Mouse (Mus musculus) lung, embryonic 16.5 days (tissue): ENCODE measurements at regions not wholly inside any gene's neighbourhood (a gene's known extent, or its start where the extent isn't known, plus 50 kb on each side); places are given as distances from the start of the nearest gene placed in this dataset.
A peak's percentile ranks its signal among the peaks of the same experiment; 100 is the strongest.

ENCODE experiments used
- ATAC-seq: fragments of 200-750 bp; cut with Nextera tagmentation; 2 replicates; pipeline ENCODE4 v1.8.0; 2017; ENCODE audit warnings: low read depth, mild to moderate bottlenecking, moderate library complexity
- H3K27ac ChIP-seq: fragments of 300-500 bp; sonication (generic); 2 replicates; pipeline ENCODE4 v1.5.1; 2014; ENCODE audit warnings: mild to moderate bottlenecking, control low read depth, low read length
- H3K27me3 ChIP-seq: fragments of 300-500 bp; sonication (generic); 2 replicates; pipeline ENCODE4 v1.6.1; 2014; ENCODE audit warnings: low read depth, low read length, mixed read lengths; ENCODE audit not compliant: control insufficient read depth, insufficient read depth
- H3K36me3 ChIP-seq: fragments of 300-500 bp; sonication (generic); 2 replicates; pipeline ENCODE4 v1.6.1; 2014; ENCODE audit warnings: low read length; ENCODE audit not compliant: control insufficient read depth, insufficient read depth
- H3K4me1 ChIP-seq: fragments of 300-500 bp; sonication (generic); replicated peaks from 2 replicates; pipeline ENCODE4 v1.6.1; 2014; ENCODE audit warnings: low read length, mixed read lengths; ENCODE audit not compliant: control insufficient read depth, insufficient read depth
- H3K4me2 ChIP-seq: fragments of 300-500 bp; sonication (generic); 2 replicates; pipeline ENCODE4 v1.6.1; 2014; ENCODE audit warnings: low read depth, low read length, control low read depth
- H3K4me3 ChIP-seq: fragments of 300-500 bp; sonication (generic); 2 replicates; pipeline ENCODE4 v1.5.1; 2014; ENCODE audit warnings: mild to moderate bottlenecking, low read length, control low read depth
- H3K9ac ChIP-seq: fragments of 300-500 bp; sonication (generic); 2 replicates; pipeline ENCODE4 v1.6.1; 2014; ENCODE audit warnings: low read length, control low read depth
- H3K9me3 ChIP-seq: fragments of 300-500 bp; sonication (generic); 2 replicates; pipeline ENCODE4 v1.6.1; 2016; ENCODE audit warnings: low read length; ENCODE audit not compliant: control insufficient read depth
- WGBS: fragments of 180-500 bp; shearing (Covaris S2); extraction: QIAGEN DNeasy Blood & Tissue Kit; methylation state at CpG from one replicate; pipeline ENCODE4 v1.1.7; 2014; 5-methylcytosine and 5-hydroxymethylcytosine counted together

DNA sequence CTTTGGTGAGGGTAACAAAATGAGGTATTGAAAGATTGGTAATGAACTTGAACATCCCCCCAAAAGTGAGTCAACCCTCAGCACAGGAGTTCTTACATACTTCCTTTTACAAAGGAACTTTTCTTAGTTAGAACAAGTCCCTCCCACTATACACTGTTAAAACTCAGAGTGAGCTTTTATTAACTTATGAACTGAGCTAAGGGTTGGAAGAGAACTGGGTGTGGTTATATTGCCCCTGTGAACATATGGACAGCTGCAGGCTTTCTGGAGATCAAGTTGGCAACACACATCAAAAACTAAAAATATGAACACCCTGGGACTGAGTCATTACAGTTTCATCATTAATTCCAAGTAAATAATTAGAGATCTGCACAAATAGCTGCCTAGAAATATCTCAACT, 103.1 kb upstream of the Tmc3 start:
- Histone ChIP-seq H3K9ac (no peak overlapping the region), H3K27ac (no peak overlapping the region), H3K36me3 (no peaks in the 10 kb centered on the region), H3K27me3 (no peaks in the 10 kb centered on the region), H3K4me1 (peaks cover 15% of the 10 kb centered on the region), H3K4me3 (no peak overlapping the region), H3K4me2 (no peak overlapping the region), H3K9me3 (no peaks in the 10 kb centered on the region)
- ATAC-seq, result no peak

DNA sequence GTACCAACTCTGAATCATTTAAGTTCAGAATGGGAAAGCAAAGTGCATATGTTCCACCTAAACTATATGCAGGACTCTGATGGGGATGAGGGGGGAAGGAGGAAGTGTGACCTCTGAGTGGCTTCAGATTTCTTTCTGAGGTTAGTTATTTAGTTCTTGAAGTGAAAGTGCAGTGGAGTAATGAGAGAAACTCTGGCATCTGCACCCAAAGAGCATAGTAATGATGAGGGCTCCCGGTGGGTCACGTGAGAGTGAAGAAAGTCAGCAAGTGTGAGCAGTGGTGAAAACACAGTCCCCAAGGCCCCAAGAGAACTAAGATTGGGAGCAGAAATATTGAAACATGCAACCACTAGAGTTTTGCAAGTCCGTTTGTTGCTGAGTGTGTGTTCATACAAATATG, 102.5 kb upstream of the Tmc3 start:
- H3K9ac ChIP-seq, result no peak overlapping the region
- H3K9me3 ChIP-seq, result no peaks in the 10 kb centered on the region
- H3K27me3 ChIP-seq, result no peaks in the 10 kb centered on the region
- no peaks in the 10 kb centered on the region for H3K36me3 ChIP-seq
- 54% methylated on average over 3 of the region's 3 CpGs for WGBS
- no peak overlapping the region for H3K4me3 ChIP-seq
- peaks cover 11% of the 10 kb centered on the region for H3K4me1 ChIP-seq
- ATAC-seq, result no peak
- H3K4me2 ChIP-seq, result no peak overlapping the region
- no peak overlapping the region for H3K27ac ChIP-seq

DNA sequence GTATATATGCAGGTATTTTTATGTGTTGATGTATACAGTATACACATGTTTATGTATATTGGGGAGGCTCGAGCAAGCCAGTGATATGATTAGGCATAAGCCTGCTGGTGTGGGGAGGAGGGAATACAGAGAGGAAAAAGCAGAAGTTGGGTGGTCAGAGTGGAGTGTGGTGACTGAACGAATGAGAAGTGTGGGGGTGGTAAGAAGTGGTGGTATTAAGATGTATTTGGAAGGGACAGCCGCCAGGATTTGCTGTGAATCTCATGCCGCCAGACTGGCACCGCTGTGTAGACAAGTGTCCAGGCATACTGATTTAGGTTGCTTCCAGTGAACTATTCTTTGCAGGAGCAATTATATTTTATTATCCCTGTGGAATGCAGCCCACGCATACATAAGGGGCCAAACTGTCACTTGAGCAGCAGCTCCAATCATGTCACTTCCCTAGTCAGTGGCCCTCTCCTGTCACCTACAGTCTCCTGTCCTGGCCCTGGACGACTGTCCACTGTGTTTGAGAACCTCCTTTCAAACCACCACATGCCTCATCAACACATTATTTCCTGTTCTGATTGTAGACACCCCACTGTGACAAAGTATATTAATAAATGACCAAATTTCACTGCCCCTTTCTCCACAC, 101.9 kb upstream of the Tmc3 start:
- Histone ChIP-seq H3K36me3 (no peaks in the 10 kb centered on the region), H3K27me3 (no peaks in the 10 kb centered on the region), H3K4me3 (no peak overlapping the region), H3K4me2 (no peak overlapping the region), H3K9me3 (no peaks in the 10 kb centered on the region), H3K9ac (no peak overlapping the region), H3K27ac (no peak overlapping the region), H3K4me1 (peaks cover 6% of the 10 kb centered on the region)
- peak; percentile 31; the same call in 1 of the 2 replicates for ATAC-seq
- WGBS, result 42% methylated on average over 7 of the region's 7 CpGs

DNA sequence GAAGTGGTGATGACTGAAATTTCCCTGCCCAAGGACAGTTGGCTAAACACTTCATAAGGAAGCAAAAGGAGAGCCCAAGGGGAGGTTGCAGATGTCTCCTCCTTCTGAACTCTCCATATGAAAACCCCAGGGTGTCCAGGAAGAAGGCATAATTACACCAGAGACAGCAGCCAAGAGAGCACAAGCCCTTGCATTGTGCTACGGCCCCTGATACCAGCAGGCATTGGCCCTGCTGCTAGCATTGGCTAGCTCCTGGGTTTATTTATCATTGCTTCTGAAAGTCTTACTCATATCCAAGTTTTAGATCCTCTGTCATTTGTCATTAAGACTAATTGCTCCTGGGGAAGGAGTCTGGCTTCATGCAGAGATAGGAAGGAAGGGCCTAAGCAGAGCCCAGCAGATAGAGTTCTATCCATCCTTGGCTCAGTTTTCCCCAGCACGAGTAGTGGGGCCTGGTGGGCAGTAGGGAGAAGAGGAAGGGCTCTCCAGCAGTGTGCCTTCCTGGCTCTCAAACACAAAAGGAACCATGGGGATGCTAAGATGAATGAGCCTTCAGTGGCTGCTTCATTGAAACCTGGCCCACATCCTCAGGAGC, 98.5 kb upstream of the Tmc3 start:
- peak; percentile 60 for ATAC-seq
- Histone ChIP-seq H3K27me3 (no peaks in the 10 kb centered on the region), H3K4me2 (no peak overlapping the region), H3K4me3 (no peak overlapping the region), H3K36me3 (no peaks in the 10 kb centered on the region), H3K9ac (no peak overlapping the region), H3K27ac (no peak overlapping the region), H3K9me3 (no peaks in the 10 kb centered on the region), H3K4me1 (no peaks in the 10 kb centered on the region)
- 42% methylated on average over 2 of the region's 2 CpGs for WGBS

DNA sequence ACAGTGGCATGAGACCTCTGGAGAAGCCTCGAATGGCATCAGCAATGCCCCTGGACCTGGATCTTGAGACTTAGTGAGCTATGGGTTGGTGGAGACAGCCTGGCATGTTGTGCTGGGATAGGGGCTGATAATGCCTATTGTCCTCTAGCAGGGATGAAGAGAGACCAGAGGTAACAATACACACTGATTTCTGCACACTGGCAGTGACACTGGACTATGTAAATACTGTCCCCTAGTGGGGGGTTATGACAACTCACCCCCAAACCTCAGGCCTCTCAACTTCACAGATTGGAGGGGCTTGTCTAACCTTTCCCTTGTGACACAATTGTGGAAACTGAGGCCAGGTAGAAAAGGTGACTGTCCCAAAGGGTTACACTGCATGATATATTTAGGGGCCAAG, 94.9 kb upstream of the Tmc3 start:
- WGBS, result 73% methylated on average over 1 of the region's 1 CpGs
- ATAC-seq, result peak; percentile 38; the same call in 1 of the 2 replicates

DNA sequence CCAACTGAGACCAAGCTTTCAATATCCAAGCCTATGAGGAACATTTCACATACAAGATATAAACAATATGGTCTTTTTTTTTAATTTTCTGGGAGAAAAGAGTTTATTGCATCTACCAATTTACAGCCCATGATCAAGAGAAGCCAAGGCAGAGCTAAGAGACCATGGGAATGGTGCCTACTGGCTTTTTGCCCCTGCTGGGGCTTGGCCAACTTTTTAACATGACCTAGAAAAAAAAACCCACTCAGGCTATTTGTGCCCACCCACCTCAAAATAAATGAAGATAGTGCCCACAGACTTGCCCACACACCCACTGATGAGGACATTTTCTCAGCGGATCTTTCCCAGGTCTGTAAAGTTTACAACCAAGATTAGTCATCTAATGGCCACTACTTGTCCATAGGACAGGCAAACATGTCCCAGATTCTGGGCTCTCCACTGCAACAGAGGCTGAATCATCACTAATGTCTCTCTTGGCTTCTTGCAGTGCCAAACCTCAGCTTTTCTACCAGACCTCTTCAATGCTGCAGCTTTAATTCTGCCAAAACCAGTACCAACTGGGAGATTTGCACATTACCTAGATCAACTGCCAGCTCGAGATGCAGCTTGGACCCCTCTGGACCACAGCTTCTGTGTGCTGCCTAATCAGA, 79.6 kb upstream of the Tmc3 start:
- no peak overlapping the region for H3K9ac ChIP-seq
- no peak overlapping the region for H3K4me2 ChIP-seq
- no peak for ATAC-seq
- H3K4me1 ChIP-seq, result no peaks in the 10 kb centered on the region
- no peaks in the 10 kb centered on the region for H3K27me3 ChIP-seq
- no peak overlapping the region for H3K27ac ChIP-seq
- no peak overlapping the region for H3K4me3 ChIP-seq
- no peaks in the 10 kb centered on the region for H3K9me3 ChIP-seq
- 64% methylated on average over 2 of the region's 2 CpGs for WGBS
- H3K36me3 ChIP-seq, result no peaks in the 10 kb centered on the region

More for the DNA sequence above, 94.9 kb upstream of the Tmc3 start:
- Histone ChIP-seq H3K27me3 (no peaks in the 10 kb centered on the region), H3K4me1 (no peaks in the 10 kb centered on the region), H3K9me3 (no peaks in the 10 kb centered on the region), H3K36me3 (no peaks in the 10 kb centered on the region), H3K27ac (no peak overlapping the region), H3K9ac (no peak overlapping the region), H3K4me2 (no peak overlapping the region), H3K4me3 (no peak overlapping the region)

DNA sequence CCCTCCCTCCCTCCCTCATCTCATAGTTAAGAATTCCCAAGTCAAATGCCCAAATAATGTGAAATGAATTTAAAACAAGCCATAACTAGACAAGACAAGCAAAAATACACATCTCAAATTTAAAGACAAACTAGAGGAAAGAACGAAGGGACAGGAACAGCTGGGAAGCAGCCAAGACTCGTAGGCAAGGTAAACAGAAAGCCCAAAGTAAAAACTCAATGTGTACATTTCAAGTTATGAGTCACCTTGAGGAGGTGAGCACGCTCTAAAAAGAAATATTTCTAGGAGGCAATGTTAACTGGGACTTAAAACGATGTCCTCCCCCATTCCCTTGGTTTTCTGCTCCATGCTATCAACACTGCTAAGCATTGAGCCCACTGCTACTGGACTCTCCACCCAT, 68.4 kb upstream of the Tmc3 start:
- WGBS, result 32% methylated on average over 4 of the region's 4 CpGs
- Histone ChIP-seq H3K9ac (no peak overlapping the region), H3K36me3 (no peaks in the 10 kb centered on the region), H3K4me2 (no peak overlapping the region), H3K4me3 (no peak overlapping the region), H3K9me3 (no peaks in the 10 kb centered on the region), H3K4me1 (no peaks in the 10 kb centered on the region), H3K27ac (no peak overlapping the region; the same call in 1 of the 2 replicates), H3K27me3 (no peaks in the 10 kb centered on the region)
- ATAC-seq, result peak; percentile 59; the same call in 1 of the 2 replicates

DNA sequence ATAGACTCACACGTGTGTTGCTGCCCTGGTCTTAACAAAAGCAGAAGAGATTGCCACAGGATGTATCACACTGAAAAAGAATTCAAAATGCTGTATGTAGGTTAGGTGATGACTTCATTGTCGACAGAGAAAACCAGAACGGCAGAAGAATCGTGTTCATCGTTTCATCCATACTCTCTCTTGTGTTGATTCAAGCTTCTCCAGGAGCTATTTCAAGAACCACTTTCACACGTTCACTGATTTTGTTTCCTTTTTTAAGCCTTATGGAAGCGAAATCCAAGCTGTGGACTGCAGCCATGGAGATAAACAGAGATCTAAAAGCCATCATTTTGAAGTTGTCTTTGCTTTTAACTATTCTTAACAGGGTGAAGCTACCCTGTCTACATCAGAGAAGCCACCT, 63.2 kb upstream of the Tmc3 start:
- Histone ChIP-seq H3K4me2 (no peak overlapping the region), H3K27me3 (no peaks in the 10 kb centered on the region), H3K27ac (no peak overlapping the region), H3K36me3 (no peaks in the 10 kb centered on the region), H3K4me3 (no peak overlapping the region), H3K9ac (no peak overlapping the region), H3K9me3 (no peaks in the 10 kb centered on the region), H3K4me1 (no peaks in the 10 kb centered on the region)
- WGBS, result 73% methylated on average over 7 of the region's 7 CpGs
- no peak for ATAC-seq
